21 mouse cellular contexts compared by ENCODE assay signal in genomic region chr6:47421221-47421620, GRCm38 (mm10).
"Had no signal": no experiment of that assay in that cellular context is flagged by ENCODE, and none has a peak within 500 bp of the region (broad histone marks: within the 10 kb centered on the region; RNA-seq: fewer than 3 reads in every experiment).

No protein-coding gene starts in this region.

- H3K4me1 ChIP-seq: limb, embryonic 12.5 days; limb, embryonic 15.5 days; midbrain, embryonic 12.5 days; midbrain, embryonic 15.5 days; neural tube, embryonic 12.5 days; neural tube, embryonic 15.5 days; stomach, embryonic 15.5 days had no signal

- H3K4me3 ChIP-seq: limb, embryonic 12.5 days; limb, embryonic 15.5 days; midbrain, embryonic 12.5 days; midbrain, embryonic 15.5 days; neural tube, embryonic 12.5 days; neural tube, embryonic 15.5 days; stomach, embryonic 15.5 days had no signal

- DNase-seq: kidney, adult 18-20 months; kidney, postnatal 25 days; left cerebral cortex, postnatal 4 days; liver, postnatal 0 days; lung, embryonic 14.5 days; spleen, adult 18-20 months; thymus, adult 18-20 months; thymus, postnatal 36 days had no signal

- ATAC-seq: intestine, embryonic 16.5 days; liver, postnatal 0 days; lung, postnatal 0 days; midbrain, embryonic 15.5 days had no signal

- H3K9ac ChIP-seq: limb, embryonic 12.5 days; limb, embryonic 15.5 days; liver, embryonic 14.5 days; liver, postnatal 0 days; lung, embryonic 14.5 days; midbrain, embryonic 12.5 days; midbrain, embryonic 15.5 days; neural tube, embryonic 12.5 days; neural tube, embryonic 15.5 days; stomach, embryonic 15.5 days had no signal

- H3K36me3 ChIP-seq: limb, embryonic 12.5 days; limb, embryonic 15.5 days; midbrain, embryonic 12.5 days; midbrain, embryonic 15.5 days; neural tube, embryonic 12.5 days; neural tube, embryonic 15.5 days; stomach, embryonic 15.5 days had no signal

- H3K4me2 ChIP-seq: limb, embryonic 12.5 days; limb, embryonic 15.5 days; liver, embryonic 11.5 days; lung, embryonic 14.5 days; midbrain, embryonic 12.5 days; midbrain, embryonic 15.5 days; neural tube, embryonic 12.5 days; neural tube, embryonic 15.5 days; stomach, embryonic 15.5 days had no signal

- H3K9me3 ChIP-seq: limb, embryonic 12.5 days; limb, embryonic 15.5 days; midbrain, embryonic 12.5 days; midbrain, embryonic 15.5 days; neural tube, embryonic 12.5 days; neural tube, embryonic 15.5 days; stomach, embryonic 15.5 days had no signal

- H3K27me3 ChIP-seq: limb, embryonic 12.5 days; limb, embryonic 15.5 days; midbrain, embryonic 12.5 days; midbrain, embryonic 15.5 days; neural tube, embryonic 12.5 days; neural tube, embryonic 15.5 days; stomach, embryonic 15.5 days had no signal

- H3K27ac ChIP-seq: kidney, postnatal 0 days; limb, embryonic 12.5 days; limb, embryonic 15.5 days; liver, embryonic 14.5 days; macrophage; midbrain, embryonic 12.5 days; midbrain, embryonic 15.5 days; neural tube, embryonic 12.5 days; neural tube, embryonic 15.5 days; stomach, embryonic 15.5 days had no signal
